Mouse (Mus musculus) hindbrain, embryonic 11.5 days (tissue): ENCODE results near the gene Furin. TPM values are rescaled to one million over a fixed set of nuclear protein-coding genes. Genes with fewer than 3 reads are reported as not detected.

Experiments
- ATAC-seq: fragments of 200-750 bp; cut with Nextera tagmentation; 2 replicates; pipeline ENCODE4 v1.8.0; 2017; ENCODE audit warnings: mild to moderate bottlenecking, moderate TSS enrichment, moderate library complexity; ENCODE audit not compliant: low FRiP score
- DNase-seq: peaks from one replicate; pipeline ENCODE4 v3.0.0-alpha.2; 2015; ENCODE audit warnings: low spot score
- H3K27ac ChIP-seq: fragments of 300-500 bp; sonication (generic); 2 replicates; pipeline ENCODE4 v1.5.1; 2014; ENCODE audit warnings: mild to moderate bottlenecking, low read depth, low read length
- H3K27me3 ChIP-seq: fragments of 300-500 bp; sonication (generic); 2 replicates; pipeline ENCODE4 v1.6.1; 2014; ENCODE audit warnings: mild to moderate bottlenecking, low read length, moderate library complexity, mixed read lengths; ENCODE audit not compliant: control insufficient read depth, insufficient read depth
- H3K36me3 ChIP-seq: fragments of 300-500 bp; sonication (generic); 2 replicates; pipeline ENCODE4 v1.6.1; 2014; ENCODE audit warnings: mild to moderate bottlenecking, low read length, moderate library complexity, mixed read lengths; ENCODE audit not compliant: control insufficient read depth, insufficient read depth
- H3K4me1 ChIP-seq: fragments of 300-500 bp; sonication (generic); replicated peaks from 2 replicates; pipeline ENCODE4 v1.6.1; 2014; ENCODE audit warnings: low read length, mixed read lengths; ENCODE audit not compliant: control insufficient read depth, insufficient read depth
- H3K4me2 ChIP-seq: fragments of 300-500 bp; sonication (generic); replicated peaks from 2 replicates; pipeline ENCODE4 v1.6.1; 2014; ENCODE audit warnings: mild to moderate bottlenecking, low read depth, low read length
- H3K4me3 ChIP-seq: fragments of 300-500 bp; sonication (generic); 2 replicates; pipeline ENCODE4 v1.5.1; 2014; ENCODE audit warnings: low read depth, low read length
- H3K9ac ChIP-seq: fragments of 300-500 bp; sonication (generic); 2 replicates; pipeline ENCODE4 v1.6.1; 2014; ENCODE audit warnings: low read depth, low read length
- H3K9me3 ChIP-seq: fragments of 300-500 bp; sonication (generic); 2 replicates; pipeline ENCODE4 v1.6.1; 2016; ENCODE audit warnings: low read length; ENCODE audit not compliant: control insufficient read depth
- whole genome bisulfite sequencing: fragments of 180-500 bp; shearing (Covaris S2); extraction: QIAGEN DNeasy Blood & Tissue Kit; methylation state at CpG from one replicate; pipeline ENCODE4 v1.1.7; 2014; 5-methylcytosine and 5-hydroxymethylcytosine counted together
- polyA plus RNA-seq: library from polyadenylated mRNA; unstranded; fragments of >200 nt; fragmentation: Nextera tagmentation; extraction: Ambion mirVana; gene quantifications from 2 replicates; pipeline ENCODE4 v1.2.1, GENCODE M21; 2014

Gene Furin
- polyA plus RNA-seq, 1 experiment from 2014 or later, result 4.1 TPM

GRCm38 (mm10) chr7:80446221-80446878 lies 41.1 kb upstream of the Furin start:
- Histone ChIP-seq H3K36me3 (no peaks in the 10 kb centered on the region), H3K4me2 (no peak overlapping the region), H3K27me3 (no peaks in the 10 kb centered on the region), H3K27ac (no peak overlapping the region), H3K4me1 (no peaks in the 10 kb centered on the region), H3K9me3 (no peaks in the 10 kb centered on the region), H3K4me3 (no peak overlapping the region), H3K9ac (no peak overlapping the region)
- no peak for ATAC-seq
- 85% methylated on average over 7 of the region's 7 CpGs for WGBS
- DNase-seq, result no peak

- no peaks in the 10 kb centered on the region for H3K36me3 ChIP-seq
- H3K27ac ChIP-seq, result no peak overlapping the region
- H3K4me1 ChIP-seq, result no peaks in the 10 kb centered on the region
- H3K9ac ChIP-seq, result no peak overlapping the region
- WGBS, result 37% methylated on average over 6 of the region's 6 CpGs
- H3K4me3 ChIP-seq, result no peak overlapping the region
- ATAC-seq (no peak), DNase-seq (no peak)
- no peak overlapping the region for H3K4me2 ChIP-seq
- H3K27me3 ChIP-seq, result no peaks in the 10 kb centered on the region
- no peaks in the 10 kb centered on the region for H3K9me3 ChIP-seq
Observed at GRCm38 (mm10) chr7:80445492-80445891, 40.3 kb upstream of the Furin start.

GRCm38 (mm10) chr7:80444401-80445249 lies 39.4 kb upstream of the Furin start:
- Histone ChIP-seq H3K9me3 (no peaks in the 10 kb centered on the region), H3K4me1 (no peaks in the 10 kb centered on the region), H3K4me2 (no peak overlapping the region), H3K36me3 (no peaks in the 10 kb centered on the region), H3K4me3 (no peak overlapping the region), H3K27me3 (no peaks in the 10 kb centered on the region), H3K9ac (no peak overlapping the region), H3K27ac (no peak overlapping the region)
- 76% methylated on average over 17 of the region's 17 CpGs for WGBS
- DNase-seq, result no peak
- ATAC-seq, result no peak

- 81% methylated on average over 3 of the region's 3 CpGs for WGBS
- ATAC-seq, result no peak
Observed at GRCm38 (mm10) chr7:80443124-80443523, 37.9 kb upstream of the Furin start.

GRCm38 (mm10) chr7:80441986-80442904 lies 37.0 kb upstream of the Furin start:
- ATAC-seq, result no peak
- Histone ChIP-seq H3K27me3 (no peaks in the 10 kb centered on the region), H3K27ac (no peak overlapping the region), H3K9me3 (no peaks in the 10 kb centered on the region), H3K4me3 (no peak overlapping the region), H3K4me1 (no peaks in the 10 kb centered on the region), H3K9ac (no peak overlapping the region), H3K4me2 (no peak overlapping the region), H3K36me3 (no peaks in the 10 kb centered on the region)
- 60% methylated on average over 11 of the region's 11 CpGs for WGBS
- DNase-seq, result no peak

More at GRCm38 (mm10) chr7:80443124-80443523, 37.9 kb upstream of the Furin start:
- Histone ChIP-seq H3K27me3 (no peaks in the 10 kb centered on the region), H3K4me3 (no peak overlapping the region), H3K36me3 (no peaks in the 10 kb centered on the region), H3K4me2 (no peak overlapping the region), H3K9ac (no peak overlapping the region), H3K9me3 (no peaks in the 10 kb centered on the region), H3K27ac (no peak overlapping the region), H3K4me1 (no peaks in the 10 kb centered on the region)
- DNase-seq, result no peak

- DNase-seq, result no peak
- no peak overlapping the region for H3K27ac ChIP-seq
- H3K4me2 ChIP-seq, result no peak overlapping the region
- no peaks in the 10 kb centered on the region for H3K4me1 ChIP-seq
- WGBS, result 76% methylated on average over 4 of the region's 4 CpGs
- H3K4me3 ChIP-seq, result no peak overlapping the region
- no peak for ATAC-seq
- no peaks in the 10 kb centered on the region for H3K9me3 ChIP-seq
- no peaks in the 10 kb centered on the region for H3K27me3 ChIP-seq
- no peaks in the 10 kb centered on the region for H3K36me3 ChIP-seq
- no peak overlapping the region for H3K9ac ChIP-seq
Observed at GRCm38 (mm10) chr7:80440685-80441084, 35.4 kb upstream of the Furin start.

- Histone ChIP-seq H3K27me3 (no peaks in the 10 kb centered on the region), H3K9me3 (no peaks in the 10 kb centered on the region), H3K9ac (no peak overlapping the region), H3K36me3 (no peaks in the 10 kb centered on the region), H3K4me2 (no peak overlapping the region), H3K4me1 (no peaks in the 10 kb centered on the region), H3K27ac (no peak overlapping the region), H3K4me3 (no peak overlapping the region)
- DNase-seq (no peak), ATAC-seq (no peak)
- WGBS, result 84% methylated on average over 10 of the region's 10 CpGs
Observed at GRCm38 (mm10) chr7:80439789-80440488, 34.7 kb upstream of the Furin start.
